Mouse (Mus musculus): ENCODE data around the gene Glt28d2. TPM values are rescaled to one million over a fixed set of nuclear protein-coding genes. Genes with fewer than 3 reads are reported as not detected.

The Glt28d2 gene
- polyA plus RNA-seq, 1 experiment from 2014 or later = 0.31 TPM

- Histone ChIP-seq H3K27me3 (ENCODE audit: control insufficient read depth, insufficient read depth, low read depth, low read length) (no peaks in the 10 kb centered on the region), H3K27ac (ENCODE audit: low read length) (no peak overlapping the region), H3K4me3 (ENCODE audit: low read depth, low read length) (no peak overlapping the region), H3K4me2 (ENCODE audit: low read length) (no peak overlapping the region), H3K9ac (ENCODE audit: low read depth, low read length) (no peak overlapping the region), H3K9me3 (replicated peaks; ENCODE audit: control insufficient read depth, low read length, poor library complexity, severe bottlenecking) (no peaks in the 10 kb centered on the region), H3K4me1 (ENCODE audit: control insufficient read depth, insufficient read depth, low read length) (0 out of 2 replicates have a peak, but pooled peaks cover 6% of the 10 kb centered on the region), H3K36me3 (ENCODE audit: control insufficient read depth, insufficient read depth, low read length) (no peaks in the 10 kb centered on the region)
- ATAC-seq = no peak
Measured at GRCm38 (mm10) chr3:85842881-85843218, 44.5 kb downstream of the Glt28d2 start.

DNA sequence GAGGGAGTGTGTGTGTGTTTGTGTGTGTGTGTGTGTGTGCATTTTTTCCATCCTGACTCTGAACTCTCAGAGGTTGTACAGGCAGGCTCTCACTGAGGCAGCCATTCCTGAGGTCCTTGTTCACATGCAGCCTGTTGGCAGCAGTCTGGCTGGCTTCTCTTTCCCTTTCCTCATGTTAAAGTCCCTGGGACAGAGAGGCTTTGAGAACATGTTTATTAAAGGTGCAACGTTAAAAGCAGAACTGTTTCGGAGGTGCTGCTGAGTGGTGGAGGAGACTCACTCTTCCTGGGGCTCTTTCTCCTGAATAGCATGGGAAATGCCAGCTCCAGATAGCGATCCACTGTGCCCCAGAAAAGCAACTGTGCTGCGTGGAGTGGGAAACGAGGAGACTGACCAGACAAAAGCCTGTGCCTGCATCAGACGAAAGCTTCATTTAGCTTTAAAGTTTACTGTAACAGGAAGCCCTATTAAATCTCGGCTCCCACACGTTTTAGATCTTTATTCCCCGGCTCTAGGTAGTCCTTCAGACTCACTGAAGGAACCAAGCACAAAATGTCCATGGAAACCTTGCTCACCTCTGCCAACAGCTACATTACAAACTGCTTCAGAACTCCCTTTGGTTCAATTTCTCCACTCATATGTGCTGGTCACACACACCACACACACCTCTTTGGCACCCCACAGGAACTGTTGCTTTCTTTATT is 45.0 kb downstream of the Glt28d2 start:
- no peak overlapping the region for H3K4me3 ChIP-seq (ENCODE audit: low read depth, low read length)
- no peak for ATAC-seq
- H3K9me3 ChIP-seq (replicated peaks; ENCODE audit: control insufficient read depth, low read length, poor library complexity, severe bottlenecking) = no peaks in the 10 kb centered on the region
- WGBS = 49% methylated on average over 9 of the region's 9 CpGs
- no peak overlapping the region for H3K9ac ChIP-seq (ENCODE audit: low read depth, low read length)
- no peak overlapping the region for H3K4me2 ChIP-seq (ENCODE audit: low read length)
- no peaks in the 10 kb centered on the region for H3K36me3 ChIP-seq (ENCODE audit: control insufficient read depth, insufficient read depth, low read length)
- H3K27me3 ChIP-seq (ENCODE audit: control insufficient read depth, insufficient read depth, low read depth, low read length) = no peaks in the 10 kb centered on the region
- H3K27ac ChIP-seq (ENCODE audit: low read length) = no peak overlapping the region
- H3K4me1 ChIP-seq (ENCODE audit: control insufficient read depth, insufficient read depth, low read length) = 0 out of 2 replicates have a peak, but pooled peaks cover 6% of the 10 kb centered on the region

GRCm38 (mm10) chr3:85841454-85842176 is 45.7 kb downstream of the Glt28d2 start:
- Histone ChIP-seq H3K4me1 (ENCODE audit: control insufficient read depth, insufficient read depth, low read length) (0 out of 2 replicates have a peak, but pooled peaks cover 6% of the 10 kb centered on the region), H3K9ac (ENCODE audit: low read depth, low read length) (no peak overlapping the region), H3K4me2 (ENCODE audit: low read length) (no peak overlapping the region), H3K27me3 (ENCODE audit: control insufficient read depth, insufficient read depth, low read depth, low read length) (no peaks in the 10 kb centered on the region), H3K9me3 (replicated peaks; ENCODE audit: control insufficient read depth, low read length, poor library complexity, severe bottlenecking) (no peaks in the 10 kb centered on the region), H3K36me3 (ENCODE audit: control insufficient read depth, insufficient read depth, low read length) (no peaks in the 10 kb centered on the region), H3K27ac (ENCODE audit: low read length) (no peak overlapping the region), H3K4me3 (ENCODE audit: low read depth, low read length) (no peak overlapping the region)
- 27% methylated on average over 2 of the region's 2 CpGs for WGBS
- no peak for ATAC-seq

GRCm38 (mm10) chr3:85833627-85834026 is 53.7 kb downstream of the Glt28d2 start:
- ATAC-seq = no peak
- Histone ChIP-seq H3K4me3 (ENCODE audit: low read depth, low read length) (no peak overlapping the region), H3K4me2 (ENCODE audit: low read length) (no peak overlapping the region), H3K36me3 (ENCODE audit: control insufficient read depth, insufficient read depth, low read length) (no peaks in the 10 kb centered on the region), H3K27me3 (ENCODE audit: control insufficient read depth, insufficient read depth, low read depth, low read length) (no peaks in the 10 kb centered on the region), H3K9me3 (replicated peaks; ENCODE audit: control insufficient read depth, low read length, poor library complexity, severe bottlenecking) (no peaks in the 10 kb centered on the region), H3K4me1 (ENCODE audit: control insufficient read depth, insufficient read depth, low read length) (no peaks in the 10 kb centered on the region), H3K27ac (ENCODE audit: low read length) (no peak overlapping the region), H3K9ac (ENCODE audit: low read depth, low read length) (no peak overlapping the region)
- 81% methylated on average over 1 of the region's 1 CpGs for WGBS

GRCm38 (mm10) chr3:85832490-85833155 is 54.7 kb downstream of the Glt28d2 start:
- Histone ChIP-seq H3K9ac (ENCODE audit: low read depth, low read length) (no peak overlapping the region), H3K9me3 (replicated peaks; ENCODE audit: control insufficient read depth, low read length, poor library complexity, severe bottlenecking) (no peaks in the 10 kb centered on the region), H3K36me3 (ENCODE audit: control insufficient read depth, insufficient read depth, low read length) (no peaks in the 10 kb centered on the region), H3K27ac (ENCODE audit: low read length) (no peak overlapping the region), H3K4me2 (ENCODE audit: low read length) (no peak overlapping the region), H3K27me3 (ENCODE audit: control insufficient read depth, insufficient read depth, low read depth, low read length) (no peaks in the 10 kb centered on the region), H3K4me1 (ENCODE audit: control insufficient read depth, insufficient read depth, low read length) (no peaks in the 10 kb centered on the region), H3K4me3 (ENCODE audit: low read depth, low read length) (no peak overlapping the region)
- ATAC-seq = no peak
- WGBS = 57% methylated on average over 10 of the region's 10 CpGs

- 86% methylated on average over 1 of the region's 1 CpGs for WGBS
- no peaks in the 10 kb centered on the region for H3K9me3 ChIP-seq (replicated peaks; ENCODE audit: control insufficient read depth, low read length, poor library complexity, severe bottlenecking)
- no peak overlapping the region for H3K9ac ChIP-seq (ENCODE audit: low read depth, low read length)
- no peaks in the 10 kb centered on the region for H3K4me1 ChIP-seq (ENCODE audit: control insufficient read depth, insufficient read depth, low read length)
- H3K36me3 ChIP-seq (ENCODE audit: control insufficient read depth, insufficient read depth, low read length) = no peaks in the 10 kb centered on the region
- no peak for ATAC-seq
- H3K27me3 ChIP-seq (ENCODE audit: control insufficient read depth, insufficient read depth, low read depth, low read length) = no peaks in the 10 kb centered on the region
- no peak overlapping the region for H3K27ac ChIP-seq (ENCODE audit: low read length)
- H3K4me2 ChIP-seq (ENCODE audit: low read length) = no peak overlapping the region
- H3K4me3 ChIP-seq (ENCODE audit: low read depth, low read length) = no peak overlapping the region
Measured at GRCm38 (mm10) chr3:85831785-85832184, 55.5 kb downstream of the Glt28d2 start.

GRCm38 (mm10) chr3:85829047-85829446 is 58.3 kb downstream of the Glt28d2 start:
- H3K9me3 ChIP-seq (replicated peaks; ENCODE audit: control insufficient read depth, low read length, poor library complexity, severe bottlenecking) = no peaks in the 10 kb centered on the region
- 74% methylated on average over 4 of the region's 4 CpGs for WGBS
- no peak overlapping the region for H3K27ac ChIP-seq (ENCODE audit: low read length)
- H3K9ac ChIP-seq (ENCODE audit: low read depth, low read length) = no peak overlapping the region
- H3K4me2 ChIP-seq (ENCODE audit: low read length) = no peak overlapping the region
- no peak overlapping the region for H3K4me3 ChIP-seq (ENCODE audit: low read depth, low read length)
- H3K27me3 ChIP-seq (ENCODE audit: control insufficient read depth, insufficient read depth, low read depth, low read length) = no peaks in the 10 kb centered on the region
- no peaks in the 10 kb centered on the region for H3K36me3 ChIP-seq (ENCODE audit: control insufficient read depth, insufficient read depth, low read length)
- no peak for ATAC-seq
- no peaks in the 10 kb centered on the region for H3K4me1 ChIP-seq (ENCODE audit: control insufficient read depth, insufficient read depth, low read length)

GRCm38 (mm10) chr3:85827815-85828214 is 59.5 kb downstream of the Glt28d2 start:
- WGBS = 68% methylated on average over 6 of the region's 6 CpGs
- no peaks in the 10 kb centered on the region for H3K4me1 ChIP-seq (ENCODE audit: control insufficient read depth, insufficient read depth, low read length)
- H3K9ac ChIP-seq (ENCODE audit: low read depth, low read length) = no peak overlapping the region
- no peak overlapping the region for H3K4me3 ChIP-seq (ENCODE audit: low read depth, low read length)
- no peak overlapping the region for H3K27ac ChIP-seq (ENCODE audit: low read length)
- H3K36me3 ChIP-seq (ENCODE audit: control insufficient read depth, insufficient read depth, low read length) = no peaks in the 10 kb centered on the region
- ATAC-seq = no peak
- no peaks in the 10 kb centered on the region for H3K9me3 ChIP-seq (replicated peaks; ENCODE audit: control insufficient read depth, low read length, poor library complexity, severe bottlenecking)
- H3K27me3 ChIP-seq (ENCODE audit: control insufficient read depth, insufficient read depth, low read depth, low read length) = no peaks in the 10 kb centered on the region
- no peak overlapping the region for H3K4me2 ChIP-seq (ENCODE audit: low read length)

DNA sequence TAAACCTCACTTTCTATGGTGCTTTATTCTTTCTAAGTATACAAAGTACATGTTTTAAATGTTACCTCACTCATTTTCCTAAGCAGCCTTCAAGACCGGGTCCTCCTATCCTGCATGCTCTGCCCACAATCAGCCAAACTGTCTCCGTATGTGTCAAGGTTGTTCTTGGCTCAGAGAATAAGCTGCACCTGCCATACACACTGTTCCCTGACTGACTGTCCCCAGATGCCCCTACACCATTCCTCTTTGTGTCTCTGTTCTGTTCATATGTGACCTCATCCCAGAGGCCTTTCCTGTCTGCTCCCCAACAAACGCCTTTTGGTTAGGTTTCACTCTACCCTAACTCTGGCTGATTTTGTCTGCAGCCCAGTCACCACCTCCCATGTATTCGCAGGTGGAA is 60.0 kb downstream of the Glt28d2 start:
- Histone ChIP-seq H3K4me2 (ENCODE audit: low read length) (no peak overlapping the region), H3K4me1 (ENCODE audit: control insufficient read depth, insufficient read depth, low read length) (no peaks in the 10 kb centered on the region), H3K36me3 (ENCODE audit: control insufficient read depth, insufficient read depth, low read length) (no peaks in the 10 kb centered on the region), H3K27ac (ENCODE audit: low read length) (no peak overlapping the region), H3K9ac (ENCODE audit: low read depth, low read length) (no peak overlapping the region), H3K4me3 (ENCODE audit: low read depth, low read length) (no peak overlapping the region), H3K27me3 (ENCODE audit: control insufficient read depth, insufficient read depth, low read depth, low read length) (no peaks in the 10 kb centered on the region), H3K9me3 (replicated peaks; ENCODE audit: control insufficient read depth, low read length, poor library complexity, severe bottlenecking) (no peaks in the 10 kb centered on the region)
- ATAC-seq = no peak
- 77% methylated on average over 4 of the region's 4 CpGs for WGBS

Data from midbrain, embryonic 16.5 days (tissue).